16 mouse cellular contexts compared by ENCODE assay signal in genomic region chr4:16524908-16525307, GRCm38 (mm10).
"Had no signal": no experiment of that assay in that cellular context is flagged by ENCODE, and none has a peak within 500 bp of the region (broad histone marks: within the 10 kb centered on the region; RNA-seq: fewer than 3 reads in every experiment).

No protein-coding gene starts in this region.

- H3K36me3 ChIP-seq: neural tube, embryonic 13.5 days; neural tube, embryonic 15.5 days; stomach, embryonic 15.5 days had no signal

- H3K4me2 ChIP-seq: neural tube, embryonic 13.5 days; neural tube, embryonic 15.5 days; stomach, embryonic 15.5 days had no signal

- H3K4me1 ChIP-seq: neural tube, embryonic 13.5 days; neural tube, embryonic 15.5 days; stomach, embryonic 15.5 days had no signal

- H3K27ac ChIP-seq: neural tube, embryonic 13.5 days; neural tube, embryonic 15.5 days; stomach, embryonic 15.5 days; stomach, postnatal 0 days had no signal

- H3K9me3 ChIP-seq: neural tube, embryonic 13.5 days; neural tube, embryonic 15.5 days; stomach, embryonic 15.5 days had no signal

- DNase-seq: retina, postnatal 1 day; right cerebral cortex, adult 18-20 months; right cerebral cortex, postnatal 14 days; right cerebral cortex, postnatal 25 days; right cerebral cortex, postnatal 4 days; spleen, adult 18-20 months; thymus, adult 18-20 months; thymus, adult 2 months; thymus, postnatal 14 days; thymus, postnatal 25 days; thymus, postnatal 36 days; thymus, postnatal 4 days had no signal

- H3K9ac ChIP-seq: neural tube, embryonic 13.5 days; neural tube, embryonic 15.5 days; stomach, embryonic 15.5 days had no signal

- H3K4me3 ChIP-seq: neural tube, embryonic 13.5 days; neural tube, embryonic 15.5 days; stomach, embryonic 15.5 days had no signal

- H3K27me3 ChIP-seq: neural tube, embryonic 13.5 days; neural tube, embryonic 15.5 days; stomach, embryonic 15.5 days had no signal
